Mouse (Mus musculus): ENCODE results near the gene Hk1. TPM values are rescaled to one million over a fixed set of nuclear protein-coding genes. Genes with fewer than 3 reads are reported as not detected.

Hk1 gene
- polyA plus RNA-seq, 1 experiment = 103 TPM

- Histone ChIP-seq H3K4me3 (no peak overlapping the region), H3K4me2 (ENCODE audit: low read depth) (no peak overlapping the region), H3K27me3 (ENCODE audit: control insufficient read depth, insufficient read depth, insufficient read length) (no peaks in the 10 kb centered on the region), H3K36me3 (ENCODE audit: control insufficient read depth, insufficient read depth) (peaks cover 25% of the 10 kb centered on the region), H3ac (ENCODE audit: control insufficient read depth, insufficient read length) (no peak overlapping the region), H3K79me2 (ENCODE audit: control insufficient read depth, insufficient read depth) (no peaks in the 10 kb centered on the region)
- TF ChIP-seq MYOG (IDR thresholded peaks at IDR 0.05; ENCODE audit: control insufficient read depth in 1 of 3, insufficient read depth in 1 of 3, insufficient read length in 2 of 3, low read depth in 2 of 3) (no peak), REST (IDR thresholded peaks at IDR 0.05; ENCODE audit: insufficient read depth, insufficient read length) (no peak)
Measured at GRCm38 (mm10) chr10:62287460-62288124, 92.1 kb downstream of the Hk1 start.

GRCm38 (mm10) chr10:62283206-62283792, 96.4 kb downstream of the Hk1 start:
- H3K4me3 ChIP-seq = no peak overlapping the region
- H3K79me2 ChIP-seq (ENCODE audit: control insufficient read depth, insufficient read depth) = no peaks in the 10 kb centered on the region
- no peak overlapping the region for H3K4me2 ChIP-seq (ENCODE audit: low read depth)
- H3ac ChIP-seq (ENCODE audit: control insufficient read depth, insufficient read length) = no peak overlapping the region
- peaks cover 33% of the 10 kb centered on the region for H3K36me3 ChIP-seq (ENCODE audit: control insufficient read depth, insufficient read depth)
- TF ChIP-seq E2F4 (IDR thresholded peaks at IDR 0.05; ENCODE audit: insufficient read depth) (no peak), SRF (IDR thresholded peaks at IDR 0.05; ENCODE audit: control insufficient read depth, insufficient read length, low read depth) (no peak), MYOD1 (IDR thresholded peaks at IDR 0.05; ENCODE audit: control insufficient read depth in 1 of 3, insufficient read length in 2 of 3, low read depth in 2 of 3) (no peak), POLR2A (IDR thresholded peaks at IDR 0.05; ENCODE audit: insufficient read length, low read depth) (no peak), MAX (IDR thresholded peaks at IDR 0.05; ENCODE audit: low read depth) (no peak), TCF3 (IDR thresholded peaks at IDR 0.05; ENCODE audit: insufficient read length, low read depth) (no peak), REST (IDR thresholded peaks at IDR 0.05; ENCODE audit: insufficient read depth, insufficient read length) (no peak)
- no peaks in the 10 kb centered on the region for H3K27me3 ChIP-seq (ENCODE audit: control insufficient read depth, insufficient read depth, insufficient read length)

GRCm38 (mm10) chr10:62282782-62283181, 96.9 kb downstream of the Hk1 start:
- H3K79me2 ChIP-seq (ENCODE audit: control insufficient read depth, insufficient read depth) = no peaks in the 10 kb centered on the region
- no peaks in the 10 kb centered on the region for H3K27me3 ChIP-seq (ENCODE audit: control insufficient read depth, insufficient read depth, insufficient read length)

GRCm38 (mm10) chr10:62279671-62280070, 100.0 kb downstream of the Hk1 start:
- no peak overlapping the region for H3K4me2 ChIP-seq (ENCODE audit: low read depth)
- H3K27me3 ChIP-seq (ENCODE audit: control insufficient read depth, insufficient read depth, insufficient read length) = no peaks in the 10 kb centered on the region
- no peaks in the 10 kb centered on the region for H3K79me2 ChIP-seq (ENCODE audit: control insufficient read depth, insufficient read depth)
- peaks cover 32% of the 10 kb centered on the region for H3K36me3 ChIP-seq (ENCODE audit: control insufficient read depth, insufficient read depth)
- no peak overlapping the region for H3ac ChIP-seq (ENCODE audit: control insufficient read depth, insufficient read length)
- no peak overlapping the region for H3K4me3 ChIP-seq
- TF ChIP-seq TCF3 (IDR thresholded peaks at IDR 0.05; ENCODE audit: insufficient read length, low read depth) (no peak), MAX (IDR thresholded peaks at IDR 0.05; ENCODE audit: low read depth) (no peak), USF1 (IDR thresholded peaks at IDR 0.05; ENCODE audit: low read depth) (no peak), E2F4 (IDR thresholded peaks at IDR 0.05; ENCODE audit: insufficient read depth) (no peak), REST (IDR thresholded peaks at IDR 0.05; ENCODE audit: insufficient read depth, insufficient read length) (no peak), CEBPB (IDR thresholded peaks at IDR 0.05; ENCODE audit: insufficient read depth, poor library complexity, severe bottlenecking) (no peak), SRF (IDR thresholded peaks at IDR 0.05; ENCODE audit: control insufficient read depth, insufficient read length, low read depth) (no peak), TCF12 (IDR thresholded peaks at IDR 0.05; ENCODE audit: insufficient read depth, poor library complexity, severe bottlenecking) (no peak), MYOG (IDR thresholded peaks at IDR 0.05; ENCODE audit: control insufficient read depth in 1 of 3, insufficient read depth in 1 of 3, insufficient read length in 2 of 3, low read depth in 2 of 3) (no peak), POLR2AphosphoS2 (IDR thresholded peaks at IDR 0.05; ENCODE audit: insufficient read length, low read depth) (no peak), MYOD1 (IDR thresholded peaks at IDR 0.05; ENCODE audit: control insufficient read depth in 1 of 3, insufficient read length in 2 of 3, low read depth in 2 of 3) (no peak), POLR2A (IDR thresholded peaks at IDR 0.05; ENCODE audit: insufficient read length, low read depth) (no peak)

More at GRCm38 (mm10) chr10:62282782-62283181, 96.9 kb downstream of the Hk1 start:
- no peak overlapping the region for H3K4me2 ChIP-seq (ENCODE audit: low read depth)
- H3ac ChIP-seq (ENCODE audit: control insufficient read depth, insufficient read length) = no peak overlapping the region
- peaks cover 33% of the 10 kb centered on the region for H3K36me3 ChIP-seq (ENCODE audit: control insufficient read depth, insufficient read depth)
- H3K4me3 ChIP-seq = no peak overlapping the region
- TF ChIP-seq SRF (IDR thresholded peaks at IDR 0.05; ENCODE audit: control insufficient read depth, insufficient read length, low read depth) (no peak), REST (IDR thresholded peaks at IDR 0.05; ENCODE audit: insufficient read depth, insufficient read length) (no peak), TCF12 (IDR thresholded peaks at IDR 0.05; ENCODE audit: insufficient read depth, poor library complexity, severe bottlenecking) (no peak), MAX (IDR thresholded peaks at IDR 0.05; ENCODE audit: low read depth) (no peak), USF1 (IDR thresholded peaks at IDR 0.05; ENCODE audit: low read depth) (no peak), E2F4 (IDR thresholded peaks at IDR 0.05; ENCODE audit: insufficient read depth) (no peak), POLR2A (IDR thresholded peaks at IDR 0.05; ENCODE audit: insufficient read length, low read depth) (no peak), POLR2AphosphoS2 (IDR thresholded peaks at IDR 0.05; ENCODE audit: insufficient read length, low read depth) (no peak), MYOD1 (IDR thresholded peaks at IDR 0.05; ENCODE audit: control insufficient read depth in 1 of 3, insufficient read length in 2 of 3, low read depth in 2 of 3) (no peak), MYOG (IDR thresholded peaks at IDR 0.05; ENCODE audit: control insufficient read depth in 1 of 3, insufficient read depth in 1 of 3, insufficient read length in 2 of 3, low read depth in 2 of 3) (no peak), CEBPB (IDR thresholded peaks at IDR 0.05; ENCODE audit: insufficient read depth, poor library complexity, severe bottlenecking) (no peak), TCF3 (IDR thresholded peaks at IDR 0.05; ENCODE audit: insufficient read length, low read depth) (no peak)

- H3K79me2 ChIP-seq (ENCODE audit: control insufficient read depth, insufficient read depth) = no peaks in the 10 kb centered on the region
- peaks cover 31% of the 10 kb centered on the region for H3K36me3 ChIP-seq (ENCODE audit: control insufficient read depth, insufficient read depth)
- no peak overlapping the region for H3K4me2 ChIP-seq (ENCODE audit: low read depth)
- H3K27me3 ChIP-seq (ENCODE audit: control insufficient read depth, insufficient read depth, insufficient read length) = no peaks in the 10 kb centered on the region
- H3K4me3 ChIP-seq = no peak overlapping the region
- no peak for TF ChIP-seq POLR2AphosphoS2 (IDR thresholded peaks at IDR 0.05; ENCODE audit: insufficient read length, low read depth)
- no peak for TF ChIP-seq POLR2A (IDR thresholded peaks at IDR 0.05; ENCODE audit: insufficient read length, low read depth)
- TF ChIP-seq TCF12 (IDR thresholded peaks at IDR 0.05; ENCODE audit: insufficient read depth, poor library complexity, severe bottlenecking) = no peak
- TF ChIP-seq E2F4 (IDR thresholded peaks at IDR 0.05; ENCODE audit: insufficient read depth) = no peak
- no peak for TF ChIP-seq MYOD1 (IDR thresholded peaks at IDR 0.05; ENCODE audit: control insufficient read depth in 1 of 3, insufficient read length in 2 of 3, low read depth in 2 of 3)
- TF ChIP-seq CEBPB (IDR thresholded peaks at IDR 0.05; ENCODE audit: insufficient read depth, poor library complexity, severe bottlenecking) = no peak
- no peak for TF ChIP-seq SRF (IDR thresholded peaks at IDR 0.05; ENCODE audit: control insufficient read depth, insufficient read length, low read depth)
- TF ChIP-seq MYOG (IDR thresholded peaks at IDR 0.05; ENCODE audit: control insufficient read depth in 1 of 3, insufficient read depth in 1 of 3, insufficient read length in 2 of 3, low read depth in 2 of 3) = no peak
- TF ChIP-seq REST (IDR thresholded peaks at IDR 0.05; ENCODE audit: insufficient read depth, insufficient read length) = no peak
- no peak for TF ChIP-seq MAX (IDR thresholded peaks at IDR 0.05; ENCODE audit: low read depth)
- TF ChIP-seq TCF3 (IDR thresholded peaks at IDR 0.05; ENCODE audit: insufficient read length, low read depth) = no peak
- TF ChIP-seq USF1 (IDR thresholded peaks at IDR 0.05; ENCODE audit: low read depth) = no peak
- H3ac ChIP-seq (ENCODE audit: control insufficient read depth, insufficient read length) = no peak overlapping the region
Measured at GRCm38 (mm10) chr10:62279066-62279465, 100.6 kb downstream of the Hk1 start.

Measured in myocyte (in vitro differentiated cells).